Mouse (Mus musculus): ENCODE data around the gene Efcab9. TPM values are rescaled to one million over a fixed set of nuclear protein-coding genes. Genes with fewer than 3 reads are reported as not detected.

Gene Efcab9
- polyA plus RNA-seq, 1 experiment from 2014 or later: not detected

GRCm38 (mm10) chr11:32542687-32543411 lies 11.0 kb upstream of the Efcab9 start:
- H3K27me3 ChIP-seq (replicated peaks; ENCODE audit: low read depth, poor library complexity, severe bottlenecking): no peaks in the 10 kb centered on the region
- no peak overlapping the region for H3K4me3 ChIP-seq
- no peaks in the 10 kb centered on the region for H3K9me3 ChIP-seq
- H3K27ac ChIP-seq (replicated peaks): peak overlapping the region; percentile 44
- no peaks in the 10 kb centered on the region for H3K36me3 ChIP-seq (replicated peaks)
- DNase-seq (ENCODE audit: low spot score): no peak
- H3K4me1 ChIP-seq: peaks cover 40% of the 10 kb centered on the region
- 51% methylated on average over 3 of the region's 3 CpGs for WGBS

DNA sequence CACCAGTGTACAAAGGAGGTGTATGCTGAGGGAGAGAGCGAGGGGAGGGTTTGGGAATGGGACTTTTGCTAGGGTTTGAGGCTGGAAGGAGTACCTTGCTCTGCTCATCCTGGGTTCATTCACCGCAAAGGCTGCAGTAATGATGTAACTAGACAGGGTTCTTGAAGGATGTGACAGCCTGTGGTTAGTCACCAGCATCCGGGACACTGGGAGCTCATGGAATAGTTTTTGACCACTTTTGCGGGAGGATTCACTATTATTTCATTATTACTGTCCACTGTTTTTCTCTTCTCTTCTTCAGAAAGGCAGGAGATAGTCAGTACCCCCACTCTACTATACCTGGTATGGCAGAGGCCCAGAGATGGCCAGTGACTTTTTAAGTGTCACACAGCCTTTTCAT lies 10.3 kb upstream of the Efcab9 start:
- Histone ChIP-seq H3K9me3 (no peaks in the 10 kb centered on the region), H3K36me3 (replicated peaks) (no peaks in the 10 kb centered on the region), H3K27me3 (replicated peaks; ENCODE audit: low read depth, poor library complexity, severe bottlenecking) (no peaks in the 10 kb centered on the region), H3K4me1 (peaks cover 37% of the 10 kb centered on the region), H3K27ac (replicated peaks) (peak overlapping the region; percentile 44; the same call in 1 of the 2 replicates), H3K4me3 (no peak overlapping the region)
- no peak for DNase-seq (ENCODE audit: low spot score)
- WGBS: 93% methylated on average over 4 of the region's 4 CpGs

- no peak for DNase-seq (ENCODE audit: low spot score)
- Histone ChIP-seq H3K4me1 (peaks cover 42% of the 10 kb centered on the region), H3K9me3 (no peaks in the 10 kb centered on the region), H3K4me3 (no peak overlapping the region), H3K27me3 (replicated peaks; ENCODE audit: low read depth, poor library complexity, severe bottlenecking) (peaks cover 3% of the 10 kb centered on the region; the same call in 1 of the 2 replicates), H3K27ac (replicated peaks) (no peak overlapping the region), H3K36me3 (replicated peaks) (no peaks in the 10 kb centered on the region)
- WGBS: 75% methylated on average over 6 of the region's 6 CpGs
These were observed 8.6 kb upstream of the Efcab9 start for GRCm38 (mm10) chr11:32540463-32540862.

DNA sequence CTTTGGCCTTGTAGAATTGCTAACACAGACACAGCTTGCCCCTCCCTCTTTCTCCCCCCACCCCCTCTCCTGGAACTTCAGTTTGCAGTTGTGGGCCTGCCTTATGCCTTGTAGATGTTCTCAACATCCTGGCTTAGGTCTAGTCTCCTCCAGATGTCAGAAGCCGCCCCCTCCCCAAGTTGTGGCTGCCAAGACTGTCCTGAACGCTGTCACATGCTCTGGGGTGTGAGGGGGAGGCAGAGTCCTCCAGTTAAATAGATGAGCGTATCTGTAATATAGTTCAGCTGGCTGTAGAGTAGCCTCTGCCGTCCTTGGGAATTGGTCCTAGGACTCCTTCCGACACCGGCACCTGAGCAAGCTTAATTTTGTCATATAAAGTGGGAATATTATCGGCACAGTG lies 7.8 kb upstream of the Efcab9 start:
- 92% methylated on average over 7 of the region's 7 CpGs for WGBS
- no peak for DNase-seq (ENCODE audit: low spot score)
- H3K4me1 ChIP-seq: peaks cover 46% of the 10 kb centered on the region

DNA sequence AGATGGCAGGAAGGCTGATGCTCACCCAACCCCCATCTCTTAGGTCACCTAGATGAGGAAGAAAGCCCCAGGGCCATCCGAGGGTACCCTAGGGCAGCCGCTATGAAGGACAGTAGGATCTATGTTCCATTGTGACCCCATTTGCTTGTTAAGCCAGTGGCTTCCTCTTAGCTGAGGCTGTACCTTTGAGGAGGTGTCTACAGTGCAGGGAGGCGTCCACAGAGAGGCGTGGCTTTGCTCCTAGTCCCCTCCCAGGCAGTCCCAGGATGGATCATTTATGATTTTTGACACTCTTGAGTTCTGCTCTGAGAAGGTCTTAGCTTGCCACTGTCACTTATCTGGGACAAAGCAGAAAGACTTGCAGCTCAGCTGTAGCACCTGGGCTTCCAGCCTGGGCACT lies 7.0 kb upstream of the Efcab9 start:
- no peak for DNase-seq (ENCODE audit: low spot score)
- Histone ChIP-seq H3K27me3 (replicated peaks; ENCODE audit: low read depth, poor library complexity, severe bottlenecking) (peaks cover 19% of the 10 kb centered on the region), H3K4me1 (peaks cover 55% of the 10 kb centered on the region), H3K9me3 (no peaks in the 10 kb centered on the region), H3K27ac (replicated peaks) (no peak overlapping the region), H3K4me3 (no peak overlapping the region), H3K36me3 (replicated peaks) (no peaks in the 10 kb centered on the region)
- WGBS: 79% methylated on average over 4 of the region's 4 CpGs

More for the DNA sequence above, 7.8 kb upstream of the Efcab9 start:
- Histone ChIP-seq H3K9me3 (no peaks in the 10 kb centered on the region), H3K27me3 (replicated peaks; ENCODE audit: low read depth, poor library complexity, severe bottlenecking) (peaks cover 11% of the 10 kb centered on the region), H3K4me3 (no peak overlapping the region), H3K36me3 (replicated peaks) (no peaks in the 10 kb centered on the region), H3K27ac (replicated peaks) (no peak overlapping the region)

GRCm38 (mm10) chr11:32538435-32538834 lies 6.6 kb upstream of the Efcab9 start:
- Histone ChIP-seq H3K4me1 (peaks cover 59% of the 10 kb centered on the region), H3K27ac (replicated peaks) (no peak overlapping the region), H3K9me3 (no peaks in the 10 kb centered on the region), H3K27me3 (replicated peaks; ENCODE audit: low read depth, poor library complexity, severe bottlenecking) (peaks cover 23% of the 10 kb centered on the region), H3K36me3 (replicated peaks) (no peaks in the 10 kb centered on the region), H3K4me3 (no peak overlapping the region)
- 56% methylated on average over 6 of the region's 6 CpGs for WGBS
- no peak for DNase-seq (ENCODE audit: low spot score)

DNA sequence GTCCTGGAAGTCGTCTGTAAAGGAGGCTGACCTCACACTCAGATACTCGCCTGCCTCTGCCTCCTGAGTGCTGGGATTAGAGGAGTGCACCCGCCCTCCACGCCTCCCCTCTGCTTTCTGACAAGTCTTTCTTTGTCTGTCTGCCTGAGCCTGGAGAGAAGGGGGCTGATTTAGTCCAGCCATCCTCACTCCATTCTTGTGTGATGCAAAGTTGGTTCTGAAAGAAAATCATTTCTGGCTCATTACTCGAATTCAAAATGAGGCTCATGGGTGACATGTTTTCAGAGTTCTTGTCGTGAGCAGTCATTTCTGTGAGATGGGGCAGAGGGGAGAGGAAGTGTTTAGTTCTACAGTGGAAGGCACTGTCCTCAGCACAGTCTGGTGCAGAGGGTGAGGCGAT lies 5.1 kb upstream of the Efcab9 start:
- 42% methylated on average over 7 of the region's 7 CpGs for WGBS
- H3K4me3 ChIP-seq: no peak overlapping the region
- no peaks in the 10 kb centered on the region for H3K36me3 ChIP-seq (replicated peaks)
- peaks cover 63% of the 10 kb centered on the region for H3K4me1 ChIP-seq
- H3K27ac ChIP-seq (replicated peaks): no peak overlapping the region
- no peaks in the 10 kb centered on the region for H3K9me3 ChIP-seq
- peaks cover 37% of the 10 kb centered on the region for H3K27me3 ChIP-seq (replicated peaks; ENCODE audit: low read depth, poor library complexity, severe bottlenecking)
- DNase-seq (ENCODE audit: low spot score): no peak

DNA sequence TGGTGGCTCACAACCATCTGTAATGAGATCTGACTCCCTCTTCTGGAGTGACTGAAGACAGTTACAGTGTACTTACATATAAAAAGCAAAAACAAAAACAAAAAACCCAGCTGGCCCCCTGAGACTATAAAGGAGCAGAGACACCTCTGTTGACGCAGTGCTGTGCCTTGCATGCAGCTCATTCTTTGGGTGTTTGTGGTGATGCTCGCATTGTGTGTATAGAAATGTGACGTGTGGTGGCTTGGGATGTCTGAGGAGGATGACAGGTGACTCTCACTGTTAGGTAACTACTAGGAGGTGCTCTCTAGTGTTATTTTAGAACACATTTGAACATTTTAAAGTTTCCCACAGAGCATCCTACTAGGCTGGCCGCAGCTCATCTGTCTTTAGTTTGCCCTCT lies 3.8 kb upstream of the Efcab9 start:
- Histone ChIP-seq H3K27me3 (replicated peaks; ENCODE audit: low read depth, poor library complexity, severe bottlenecking) (peaks cover 50% of the 10 kb centered on the region), H3K4me1 (peaks cover 60% of the 10 kb centered on the region), H3K27ac (replicated peaks) (no peak overlapping the region), H3K4me3 (no peak overlapping the region), H3K9me3 (no peaks in the 10 kb centered on the region), H3K36me3 (replicated peaks) (no peaks in the 10 kb centered on the region)
- no peak for DNase-seq (ENCODE audit: low spot score)
- 94% methylated on average over 4 of the region's 4 CpGs for WGBS

DNA sequence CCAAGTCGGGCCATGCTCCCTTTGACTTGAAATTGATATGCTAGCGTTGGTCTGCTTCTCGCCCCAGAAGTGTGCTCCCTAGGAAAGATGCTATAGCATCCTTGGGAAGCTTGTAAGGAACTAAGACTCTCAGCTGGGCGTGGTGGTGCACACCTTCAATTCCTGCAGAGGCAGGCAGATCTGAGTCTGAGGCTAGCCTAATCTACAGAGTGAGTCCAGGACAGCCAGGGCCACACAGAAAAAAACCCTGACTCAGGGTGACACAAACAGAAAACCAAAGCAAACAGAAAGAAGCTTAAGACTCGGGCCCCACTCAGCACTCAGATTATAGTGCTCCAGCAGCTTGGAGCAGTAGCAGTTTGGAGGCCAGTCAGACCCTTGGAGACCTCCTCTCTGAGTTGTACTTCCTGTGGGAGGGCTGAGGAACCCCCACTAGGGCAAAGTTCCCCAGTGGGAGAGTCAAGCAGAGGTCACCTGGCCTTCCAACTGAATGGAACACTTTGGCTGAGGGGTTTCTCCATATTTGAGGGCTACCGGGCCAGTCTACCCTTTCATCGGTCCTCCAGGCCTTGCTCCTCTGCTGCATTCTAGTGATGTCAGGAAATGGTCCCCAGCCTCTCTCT lies 2.7 kb upstream of the Efcab9 start:
- H3K27ac ChIP-seq (replicated peaks): no peak overlapping the region
- H3K4me1 ChIP-seq: peaks cover 53% of the 10 kb centered on the region
- peaks cover 51% of the 10 kb centered on the region for H3K27me3 ChIP-seq (replicated peaks; ENCODE audit: low read depth, poor library complexity, severe bottlenecking)
- 71% methylated on average over 7 of the region's 7 CpGs for WGBS
- no peak for DNase-seq (ENCODE audit: low spot score)
- no peaks in the 10 kb centered on the region for H3K36me3 ChIP-seq (replicated peaks)
- no peaks in the 10 kb centered on the region for H3K9me3 ChIP-seq
- H3K4me3 ChIP-seq: peak overlapping the region; percentile 12; the same call in 1 of the 2 replicates

DNA sequence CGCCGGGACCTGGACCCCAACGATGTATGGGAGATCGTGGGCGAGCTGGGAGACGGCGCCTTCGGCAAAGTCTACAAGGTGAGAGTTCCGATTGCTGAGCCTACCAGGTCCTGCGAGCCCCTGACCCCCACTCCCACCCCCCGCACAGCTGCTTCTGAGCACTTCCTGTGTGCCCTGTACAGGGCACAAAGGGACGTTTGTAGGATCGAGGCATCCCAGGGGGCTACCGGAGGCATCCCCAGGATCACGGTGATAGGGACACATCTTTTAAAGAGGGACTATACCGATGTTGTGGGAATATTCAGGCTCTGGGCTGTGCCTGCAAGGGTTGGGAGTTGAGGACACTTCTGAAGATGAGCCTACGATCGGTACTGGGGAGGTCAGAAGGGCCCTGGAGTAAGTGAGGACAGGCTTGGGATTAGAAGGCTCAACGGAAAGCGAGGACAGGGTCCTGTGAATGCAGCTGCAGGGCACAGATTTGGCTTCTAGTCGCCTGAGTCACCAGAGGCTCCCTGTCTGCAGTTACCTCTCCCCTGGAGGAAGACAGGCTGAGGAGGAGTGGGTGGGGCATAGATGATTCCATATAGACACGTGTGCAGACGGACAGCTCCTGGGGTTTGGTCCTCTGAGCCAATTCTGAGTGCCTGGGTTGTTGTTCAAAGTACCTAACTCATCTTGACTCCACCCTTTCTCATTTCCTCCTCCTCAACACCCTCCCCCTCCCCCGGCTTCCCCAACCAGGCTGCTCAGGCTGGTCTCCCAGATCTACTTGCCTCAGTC lies 1.8 kb upstream of the Efcab9 start:
- Histone ChIP-seq H3K27me3 (replicated peaks; ENCODE audit: low read depth, poor library complexity, severe bottlenecking) (peaks cover 51% of the 10 kb centered on the region), H3K4me3 (peak overlapping the region; percentile 77), H3K27ac (replicated peaks) (peak overlapping the region; percentile 75), H3K36me3 (replicated peaks) (no peaks in the 10 kb centered on the region), H3K4me1 (peaks cover 50% of the 10 kb centered on the region), H3K9me3 (no peaks in the 10 kb centered on the region)
- WGBS: 2% methylated on average over 24 of the region's 24 CpGs
- peak; percentile 52 for DNase-seq (ENCODE audit: low spot score)

- under 1% methylated on average over 82 of the region's 82 CpGs for WGBS
- DNase-seq (ENCODE audit: low spot score): peak; percentile 92
- peak within 1 kb of the TSS; percentile 77 for H3K4me3 ChIP-seq
- H3K9me3 ChIP-seq: no peaks in the 10 kb centered on the region
- peak within 1 kb of the TSS; percentile 75 for H3K27ac ChIP-seq (replicated peaks)
- peaks cover 43% of the 10 kb centered on the region for H3K4me1 ChIP-seq
- peaks cover 5% of the 10 kb centered on the region for H3K36me3 ChIP-seq (replicated peaks)
- H3K27me3 ChIP-seq (replicated peaks; ENCODE audit: low read depth, poor library complexity, severe bottlenecking): peaks cover 51% of the 10 kb centered on the region
These were observed 1.0 kb upstream of the Efcab9 start, which contains the start of gene Stk10 for GRCm38 (mm10) chr11:32532765-32533481. Gene Stk10, plus strand, starts transcription at chr11:32533305.

DNA sequence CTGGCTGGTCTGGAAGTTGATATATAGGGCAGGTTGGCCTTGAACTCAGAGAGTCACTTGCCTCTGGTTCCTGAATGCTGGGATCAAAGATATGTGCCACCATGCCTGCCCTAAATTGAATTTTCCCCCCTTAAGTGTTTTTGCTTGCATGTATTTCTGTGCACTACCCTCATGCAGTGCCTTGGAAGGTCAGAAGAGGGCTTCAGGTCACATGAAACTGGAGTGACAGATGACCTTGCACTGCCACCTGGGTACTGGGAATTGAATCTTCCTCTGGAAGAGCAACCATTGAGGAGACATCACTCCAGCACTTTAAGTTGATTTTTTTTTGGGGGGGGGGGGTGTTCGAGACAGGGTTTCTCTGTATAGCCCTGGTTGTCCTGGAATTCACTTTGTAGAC lies 1.7 kb downstream of the Efcab9 start:
- Histone ChIP-seq H3K4me1 (peaks cover 32% of the 10 kb centered on the region), H3K27me3 (replicated peaks; ENCODE audit: low read depth, poor library complexity, severe bottlenecking) (peaks cover 45% of the 10 kb centered on the region), H3K27ac (replicated peaks) (no peak overlapping the region), H3K4me3 (no peak overlapping the region), H3K36me3 (replicated peaks) (peaks cover 15% of the 10 kb centered on the region), H3K9me3 (no peaks in the 10 kb centered on the region)
- WGBS: 79% methylated on average over 1 of the region's 1 CpGs
- DNase-seq (ENCODE audit: low spot score): no peak

Data from embryonic facial prominence, embryonic 10.5 days (tissue).